Mouse (Mus musculus): ENCODE results near the gene Grid2. TPM values are rescaled to one million over a fixed set of nuclear protein-coding genes. Genes with fewer than 3 reads are reported as not detected.

Gene Grid2
- polyA plus RNA-seq, 1 experiment from 2014 or later: 3.3 TPM

GRCm38 (mm10) chr6:63733740-63734139 lies 478.1 kb downstream of the Grid2 start:
- WGBS: 40% methylated on average over 2 of the region's 2 CpGs
- H3K36me3 ChIP-seq: no peaks in the 10 kb centered on the region
- no peaks in the 10 kb centered on the region for H3K9me3 ChIP-seq
- peak; percentile 3 for DNase-seq (ENCODE audit: low spot score)
- H3K27ac ChIP-seq: 0 out of 2 replicates have a peak overlapping the region, but pooled peaks have one; percentile 16
- H3K4me3 ChIP-seq: no peak overlapping the region
- H3K4me1 ChIP-seq (replicated peaks): peaks cover 16% of the 10 kb centered on the region
- no peaks in the 10 kb centered on the region for H3K27me3 ChIP-seq (ENCODE audit: insufficient read depth, poor library complexity, severe bottlenecking)

GRCm38 (mm10) chr6:63762535-63762934 lies 506.9 kb downstream of the Grid2 start:
- Histone ChIP-seq H3K27me3 (ENCODE audit: insufficient read depth, poor library complexity, severe bottlenecking) (no peaks in the 10 kb centered on the region), H3K4me1 (replicated peaks) (no peaks in the 10 kb centered on the region), H3K27ac (no peak overlapping the region), H3K9me3 (peaks cover 8% of the 10 kb centered on the region; the same call in 1 of the 2 replicates), H3K4me3 (no peak overlapping the region), H3K36me3 (no peaks in the 10 kb centered on the region)
- 78% methylated on average over 2 of the region's 2 CpGs for WGBS
- no peak for DNase-seq (ENCODE audit: low spot score)

GRCm38 (mm10) chr6:63794679-63795078 lies 539.0 kb downstream of the Grid2 start:
- DNase-seq (ENCODE audit: low spot score): no peak
- Histone ChIP-seq H3K27me3 (ENCODE audit: insufficient read depth, poor library complexity, severe bottlenecking) (no peaks in the 10 kb centered on the region), H3K27ac (no peak overlapping the region)

DNA sequence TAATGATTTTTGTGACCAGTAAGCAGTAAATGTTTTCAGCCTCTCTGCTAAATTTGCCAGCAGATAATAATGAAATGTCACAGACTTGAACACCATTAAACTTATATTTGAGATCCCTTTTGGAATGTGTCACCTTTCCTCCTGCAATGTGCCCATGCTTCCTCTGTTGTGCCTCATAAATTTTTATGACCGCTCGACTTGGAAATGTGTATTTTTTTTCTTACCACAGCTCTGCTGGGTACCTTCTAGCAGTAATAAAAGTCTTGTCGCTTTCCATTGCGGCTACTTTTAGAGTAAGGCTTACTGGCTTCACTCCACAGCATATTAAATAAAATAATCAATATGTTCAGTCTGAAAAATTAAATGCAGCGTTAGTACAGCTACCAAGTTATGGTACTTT lies 564.6 kb downstream of the Grid2 start:
- H3K36me3 ChIP-seq: no peaks in the 10 kb centered on the region
- no peaks in the 10 kb centered on the region for H3K9me3 ChIP-seq
- no peaks in the 10 kb centered on the region for H3K27me3 ChIP-seq (ENCODE audit: insufficient read depth, poor library complexity, severe bottlenecking)
- no peaks in the 10 kb centered on the region for H3K4me1 ChIP-seq (replicated peaks)
- no peak overlapping the region for H3K27ac ChIP-seq
- no peak for DNase-seq (ENCODE audit: low spot score)
- no peak overlapping the region for H3K4me3 ChIP-seq
- WGBS: 90% methylated on average over 5 of the region's 5 CpGs

More at GRCm38 (mm10) chr6:63794679-63795078, 539.0 kb downstream of the Grid2 start:
- H3K36me3 ChIP-seq: no peaks in the 10 kb centered on the region
- no peak overlapping the region for H3K4me3 ChIP-seq
- no peaks in the 10 kb centered on the region for H3K4me1 ChIP-seq (replicated peaks)
- H3K9me3 ChIP-seq: no peaks in the 10 kb centered on the region

DNA sequence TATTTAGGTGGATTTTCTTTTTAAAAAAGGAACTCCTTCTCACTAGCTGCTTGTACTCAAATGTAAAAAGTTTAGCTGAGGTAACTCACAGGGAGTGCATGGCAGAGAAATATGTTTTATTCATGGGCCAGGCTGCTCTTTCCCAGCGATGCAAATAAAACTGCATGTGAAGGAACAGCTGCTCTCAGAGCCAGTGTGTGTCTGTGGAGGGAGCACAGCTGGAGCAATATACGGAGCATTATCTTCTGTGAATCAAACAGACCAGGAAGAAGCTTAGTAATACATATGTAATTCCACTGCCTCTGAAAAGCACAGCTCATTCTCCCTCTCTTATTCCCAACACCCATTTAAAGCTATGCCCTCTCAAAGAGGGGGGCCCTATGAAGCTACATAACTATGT lies 607.0 kb downstream of the Grid2 start:
- H3K27ac ChIP-seq: no peak overlapping the region
- DNase-seq (ENCODE audit: low spot score): peak; percentile 3
- H3K4me3 ChIP-seq: no peak overlapping the region
- peaks cover 9% of the 10 kb centered on the region for H3K4me1 ChIP-seq (replicated peaks)
- no peaks in the 10 kb centered on the region for H3K27me3 ChIP-seq (ENCODE audit: insufficient read depth, poor library complexity, severe bottlenecking)
- WGBS: 20% methylated on average over 2 of the region's 2 CpGs
- H3K9me3 ChIP-seq: no peaks in the 10 kb centered on the region
- H3K36me3 ChIP-seq: no peaks in the 10 kb centered on the region

GRCm38 (mm10) chr6:63877088-63877764 lies 621.5 kb downstream of the Grid2 start:
- H3K9me3 ChIP-seq: no peaks in the 10 kb centered on the region

GRCm38 (mm10) chr6:63877765-63878345 lies 622.2 kb downstream of the Grid2 start:
- Histone ChIP-seq H3K27ac (no peak overlapping the region), H3K9me3 (no peaks in the 10 kb centered on the region), H3K27me3 (ENCODE audit: insufficient read depth, poor library complexity, severe bottlenecking) (no peaks in the 10 kb centered on the region), H3K4me3 (no peak overlapping the region), H3K36me3 (no peaks in the 10 kb centered on the region), H3K4me1 (replicated peaks) (peaks cover 12% of the 10 kb centered on the region; the same call in 1 of the 2 replicates)
- no peak for DNase-seq (ENCODE audit: low spot score)
- whole genome bisulfite sequencing: 76% methylated on average over 6 of the region's 6 CpGs

More at GRCm38 (mm10) chr6:63877088-63877764, 621.5 kb downstream of the Grid2 start:
- no peaks in the 10 kb centered on the region for H3K27me3 ChIP-seq (ENCODE audit: insufficient read depth, poor library complexity, severe bottlenecking)
- H3K36me3 ChIP-seq: no peaks in the 10 kb centered on the region
- H3K4me1 ChIP-seq (replicated peaks): peaks cover 12% of the 10 kb centered on the region; the same call in 1 of the 2 replicates
- no peak overlapping the region for H3K4me3 ChIP-seq
- peak; percentile 27 for DNase-seq (ENCODE audit: low spot score)
- WGBS: 74% methylated on average over 3 of the region's 3 CpGs
- H3K27ac ChIP-seq: no peak overlapping the region

GRCm38 (mm10) chr6:63894714-63895113 lies 639.0 kb downstream of the Grid2 start:
- Histone ChIP-seq H3K4me1 (replicated peaks) (no peaks in the 10 kb centered on the region), H3K4me3 (no peak overlapping the region)

GRCm38 (mm10) chr6:63898171-63898570 lies 642.5 kb downstream of the Grid2 start:
- DNase-seq (ENCODE audit: low spot score): no peak
- Histone ChIP-seq H3K9me3 (peaks cover 2% of the 10 kb centered on the region; the same call in 1 of the 2 replicates), H3K27me3 (ENCODE audit: insufficient read depth, poor library complexity, severe bottlenecking) (no peaks in the 10 kb centered on the region), H3K36me3 (no peaks in the 10 kb centered on the region), H3K27ac (no peak overlapping the region), H3K4me1 (replicated peaks) (no peaks in the 10 kb centered on the region), H3K4me3 (no peak overlapping the region)
- over 99% methylated on average over 2 of the region's 2 CpGs for WGBS

More at GRCm38 (mm10) chr6:63894714-63895113, 639.0 kb downstream of the Grid2 start:
- Histone ChIP-seq H3K27ac (no peak overlapping the region), H3K27me3 (ENCODE audit: insufficient read depth, poor library complexity, severe bottlenecking) (no peaks in the 10 kb centered on the region), H3K36me3 (no peaks in the 10 kb centered on the region), H3K9me3 (no peaks in the 10 kb centered on the region)
- no peak for DNase-seq (ENCODE audit: low spot score)
- 66% methylated on average over 3 of the region's 3 CpGs for WGBS

- no peaks in the 10 kb centered on the region for H3K4me1 ChIP-seq (replicated peaks)
- DNase-seq (ENCODE audit: low spot score): no peak
- H3K4me3 ChIP-seq: no peak overlapping the region
- WGBS: 86% methylated on average over 6 of the region's 6 CpGs
- H3K9me3 ChIP-seq: no peaks in the 10 kb centered on the region
- H3K36me3 ChIP-seq: no peaks in the 10 kb centered on the region
- no peak overlapping the region for H3K27ac ChIP-seq
- no peaks in the 10 kb centered on the region for H3K27me3 ChIP-seq (ENCODE audit: insufficient read depth, poor library complexity, severe bottlenecking)
Measured at GRCm38 (mm10) chr6:63917035-63917570, 661.4 kb downstream of the Grid2 start.

- Histone ChIP-seq H3K4me3 (no peak overlapping the region), H3K9me3 (no peaks in the 10 kb centered on the region), H3K27me3 (ENCODE audit: insufficient read depth, poor library complexity, severe bottlenecking) (no peaks in the 10 kb centered on the region), H3K36me3 (no peaks in the 10 kb centered on the region), H3K27ac (no peak overlapping the region), H3K4me1 (replicated peaks) (no peaks in the 10 kb centered on the region)
- no peak for DNase-seq (ENCODE audit: low spot score)
- 94% methylated on average over 6 of the region's 6 CpGs for WGBS
Measured at GRCm38 (mm10) chr6:63921951-63922350, 666.3 kb downstream of the Grid2 start.

DNA sequence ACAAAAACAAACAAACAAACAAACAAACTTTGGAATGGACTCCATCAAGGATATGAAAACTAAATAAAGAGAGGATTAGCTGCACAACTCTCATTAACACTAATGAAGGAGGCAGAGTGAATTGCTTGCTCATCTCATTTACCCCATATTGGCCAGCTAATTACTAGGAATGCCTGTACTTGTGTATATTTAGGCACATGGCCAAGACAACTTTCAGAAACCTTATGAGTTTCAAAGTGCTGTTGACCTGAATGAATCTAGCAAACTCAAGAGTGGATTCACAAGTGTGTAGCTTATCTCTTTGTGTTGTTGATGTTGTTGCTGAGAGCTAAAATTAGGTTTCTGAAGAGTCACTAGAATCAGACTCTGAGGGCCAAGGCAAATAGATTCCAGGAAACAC lies 675.5 kb downstream of the Grid2 start:
- no peak overlapping the region for H3K4me3 ChIP-seq
- no peaks in the 10 kb centered on the region for H3K36me3 ChIP-seq
- no peaks in the 10 kb centered on the region for H3K27me3 ChIP-seq (ENCODE audit: insufficient read depth, poor library complexity, severe bottlenecking)
- H3K4me1 ChIP-seq (replicated peaks): no peaks in the 10 kb centered on the region
- no peak for DNase-seq (ENCODE audit: low spot score)
- no peaks in the 10 kb centered on the region for H3K9me3 ChIP-seq
- no peak overlapping the region for H3K27ac ChIP-seq

DNA sequence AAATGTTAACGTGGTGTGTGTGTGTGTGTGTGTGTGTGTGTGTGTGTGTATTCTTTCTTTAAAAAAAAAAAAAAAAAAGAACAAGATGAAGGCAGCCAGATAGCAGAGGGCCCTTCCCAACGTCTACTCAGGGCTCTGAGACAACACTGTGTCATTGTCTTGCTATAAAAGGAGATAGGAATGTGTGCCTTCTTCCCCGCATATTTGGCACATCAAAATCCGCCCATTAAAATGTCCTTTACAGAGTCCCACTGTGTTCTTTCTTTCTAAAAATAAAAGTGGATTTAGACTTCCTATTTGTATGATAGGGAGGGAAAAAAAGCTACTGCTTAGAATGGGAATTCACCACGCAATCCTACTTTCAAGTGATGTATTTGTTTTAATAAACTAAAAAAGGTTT lies 691.0 kb downstream of the Grid2 start:
- no peaks in the 10 kb centered on the region for H3K36me3 ChIP-seq
- H3K9me3 ChIP-seq: no peaks in the 10 kb centered on the region
- H3K27ac ChIP-seq: no peak overlapping the region
- no peak overlapping the region for H3K4me3 ChIP-seq
- 40% methylated on average over 5 of the region's 5 CpGs for WGBS
- no peaks in the 10 kb centered on the region for H3K4me1 ChIP-seq (replicated peaks)
- no peaks in the 10 kb centered on the region for H3K27me3 ChIP-seq (ENCODE audit: insufficient read depth, poor library complexity, severe bottlenecking)
- no peak for DNase-seq (ENCODE audit: low spot score)

All from hindbrain, embryonic 10.5 days (tissue).